Mouse (Mus musculus) hindbrain, embryonic 14.5 days (tissue): ENCODE measurements at regions not wholly inside any gene's neighbourhood (a gene's known extent, or its start where the extent isn't known, plus 50 kb on each side); places are given as distances from the start of the nearest gene placed in this dataset. TPM values are rescaled to one million over a fixed set of nuclear protein-coding genes. Genes with fewer than 3 reads are reported as not detected.

Experiments used
- ATAC-seq: fragments of 200-750 bp; cut with Nextera tagmentation; 2 replicates; pipeline ENCODE4 v1.8.0; 2017; ENCODE audit warnings: moderate number of reproducible peaks, mild to moderate bottlenecking, moderate TSS enrichment, moderate library complexity; ENCODE audit not compliant: low FRiP score
- DNase-seq: peaks from one replicate; pipeline ENCODE4 v3.0.0-alpha.2; 2015; ENCODE audit warnings: low spot score
- H3K27ac ChIP-seq: fragments of 300-500 bp; sonication (generic); 2 replicates; pipeline ENCODE4 v1.5.1; 2014; ENCODE audit warnings: mild to moderate bottlenecking, moderate library complexity
- H3K27me3 ChIP-seq: fragments of 300-500 bp; sonication (generic); 2 replicates; pipeline ENCODE4 v1.6.1; 2014; ENCODE audit warnings: mild to moderate bottlenecking, low read length, mixed read lengths; ENCODE audit not compliant: control insufficient read depth, insufficient read depth
- H3K36me3 ChIP-seq: fragments of 300-500 bp; sonication (generic); replicated peaks from 2 replicates; pipeline ENCODE4 v1.6.1; 2014; ENCODE audit not compliant: control insufficient read depth, insufficient read depth
- H3K4me1 ChIP-seq: fragments of 300-500 bp; sonication (generic); replicated peaks from 2 replicates; pipeline ENCODE4 v1.6.1; 2014; ENCODE audit warnings: antibody characterized with exemption, low read length, mixed read lengths; ENCODE audit not compliant: control insufficient read depth, insufficient read depth
- H3K4me2 ChIP-seq: fragments of 300-500 bp; sonication (generic); replicated peaks from 2 replicates; pipeline ENCODE4 v1.6.1; 2014; ENCODE audit warnings: mild to moderate bottlenecking, moderate library complexity
- H3K4me3 ChIP-seq: fragments of 300-500 bp; sonication (generic); replicated peaks from 2 replicates; pipeline ENCODE4 v1.5.1; 2014; ENCODE audit warnings: mild to moderate bottlenecking, low read length
- H3K9ac ChIP-seq: fragments of 300-500 bp; sonication (generic); 2 replicates; pipeline ENCODE4 v1.6.1; 2014
- H3K9me3 ChIP-seq: fragments of 300-500 bp; sonication (generic); 2 replicates; pipeline ENCODE4 v1.6.1; 2016; ENCODE audit warnings: low read length; ENCODE audit not compliant: control insufficient read depth
- WGBS: fragments of 180-500 bp; shearing (Covaris S2); extraction: QIAGEN DNeasy Blood & Tissue Kit; methylation state at CpG from one replicate; pipeline ENCODE4 v1.1.7; 2014; 5-methylcytosine and 5-hydroxymethylcytosine counted together
- microRNA-seq: library from miRNA; unstranded; fragments of <30 nt; microRNA quantifications from one replicate; pipeline ENCODE4, GENCODE M21; 2016

DNA sequence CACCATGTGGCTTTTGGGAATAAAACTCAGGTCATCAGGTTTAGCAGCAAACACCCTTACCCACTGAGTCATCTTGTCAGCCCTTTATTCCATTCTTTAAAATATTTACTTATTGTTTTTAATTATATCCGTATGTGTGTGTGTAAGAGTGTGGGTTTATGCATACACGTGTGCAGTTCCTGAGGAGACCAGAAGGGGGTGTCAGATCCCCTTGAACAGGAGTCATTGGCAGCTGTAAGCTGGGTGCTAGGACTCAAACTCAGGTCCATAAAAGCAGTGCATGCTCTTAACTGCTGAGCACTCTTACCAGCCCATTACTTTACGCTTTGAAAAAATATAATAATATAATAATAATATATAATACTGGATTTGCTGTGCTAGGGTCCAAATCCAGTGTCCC is 54.6 kb upstream of the Smim23 start:
- Histone ChIP-seq H3K27me3 (no peaks in the 10 kb centered on the region), H3K4me2 (no peak overlapping the region), H3K9ac (no peak overlapping the region), H3K27ac (no peak overlapping the region), H3K4me1 (no peaks in the 10 kb centered on the region), H3K4me3 (no peak overlapping the region), H3K36me3 (no peaks in the 10 kb centered on the region), H3K9me3 (peaks cover 6% of the 10 kb centered on the region; the same call in 1 of the 2 replicates)
- no peak for DNase-seq
- 96% methylated on average over 3 of the region's 3 CpGs for WGBS
- no peak for ATAC-seq

Small RNA genes lying in the stretch of these regions (microRNA-seq; reads per million reads assigned to microRNA genes)
- not detected for gene Gm26052
